Mouse (Mus musculus): ENCODE data around the gene Prss48.
"Not testable (repeated sequence)": the region's sequence is repeated elsewhere in the genome, so short reads cannot be mapped to it uniquely, and the experiment has no call there.

Prss48 gene

GRCm38 (mm10) chr3:86004751-86005150 is 2.5 kb upstream of the Prss48 start:
- peak; percentile 20 for DNase-seq (ENCODE audit: low read depth, low spot score)

- DNase-seq (ENCODE audit: low read depth, low spot score), result peak; percentile 38
Observed at GRCm38 (mm10) chr3:86002940-86003339, 649 bp upstream of the Prss48 start.

GRCm38 (mm10) chr3:86001271-86001670 is 1.0 kb downstream of the Prss48 start:
- no peak for DNase-seq (ENCODE audit: low read depth, low spot score)

- no peak for DNase-seq (ENCODE audit: low read depth, low spot score)
Observed at GRCm38 (mm10) chr3:85994645-85995044, 7.6 kb downstream of the Prss48 start.

DNA sequence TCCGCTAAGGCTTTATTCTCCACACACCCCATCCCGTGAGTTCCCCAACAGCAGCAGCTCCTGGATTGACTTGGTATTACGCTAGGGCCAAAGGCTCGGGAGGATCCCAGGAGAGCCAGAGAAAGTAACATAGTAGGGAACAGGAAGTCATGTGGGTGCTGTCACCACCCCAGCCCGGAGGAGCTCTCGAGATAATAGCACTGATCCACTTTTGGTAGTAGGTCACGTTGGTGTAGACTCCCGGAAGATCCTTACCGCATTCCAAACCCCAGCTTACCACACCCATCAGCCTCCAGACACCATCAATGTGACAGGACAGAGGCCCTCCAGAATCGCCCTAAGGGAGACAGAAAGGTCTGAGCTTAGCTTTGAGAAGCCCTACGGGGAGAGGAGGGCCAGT is 8.5 kb downstream of the Prss48 start:
- peak; percentile 71 for DNase-seq (ENCODE audit: low read depth, low spot score)

GRCm38 (mm10) chr3:85991802-85992156 is 10.5 kb downstream of the Prss48 start:
- no peak for DNase-seq (ENCODE audit: low read depth, low spot score)

DNA sequence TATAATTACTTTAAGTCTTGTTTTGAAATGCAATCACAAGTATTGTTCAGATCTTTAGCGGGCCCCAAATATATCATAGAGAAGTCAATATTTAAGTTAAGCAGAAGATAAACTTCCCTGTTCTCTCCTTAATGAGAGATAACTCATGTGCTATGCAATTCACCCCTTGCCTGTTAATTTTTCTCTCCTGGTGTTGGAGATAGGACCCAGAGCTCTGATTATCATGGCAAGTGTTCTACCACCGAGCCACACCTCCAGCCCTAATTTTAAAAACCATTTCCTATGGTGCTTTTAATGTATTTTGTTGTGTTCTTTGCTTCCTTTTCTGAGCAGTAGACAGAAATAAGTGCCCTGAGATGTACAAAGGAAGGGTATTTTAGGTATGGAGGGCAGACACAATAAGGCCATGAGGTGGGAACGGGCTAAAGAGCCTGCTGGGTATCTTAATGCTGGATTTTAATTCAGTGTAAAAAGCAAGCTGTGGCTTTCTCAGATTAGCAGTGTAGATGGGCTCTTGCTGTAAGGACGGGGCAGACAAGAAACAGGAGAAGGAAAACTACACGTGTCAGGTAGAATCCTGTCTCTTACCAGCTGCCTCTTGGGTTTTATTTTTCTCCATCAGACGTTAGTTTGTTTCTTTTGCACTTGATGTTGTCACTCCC is 11.0 kb downstream of the Prss48 start:
- DNase-seq (ENCODE audit: low read depth, low spot score), result no peak

- no peak for DNase-seq (ENCODE audit: low read depth, low spot score)
Observed at GRCm38 (mm10) chr3:85987225-85987624, 15.1 kb downstream of the Prss48 start.

DNA sequence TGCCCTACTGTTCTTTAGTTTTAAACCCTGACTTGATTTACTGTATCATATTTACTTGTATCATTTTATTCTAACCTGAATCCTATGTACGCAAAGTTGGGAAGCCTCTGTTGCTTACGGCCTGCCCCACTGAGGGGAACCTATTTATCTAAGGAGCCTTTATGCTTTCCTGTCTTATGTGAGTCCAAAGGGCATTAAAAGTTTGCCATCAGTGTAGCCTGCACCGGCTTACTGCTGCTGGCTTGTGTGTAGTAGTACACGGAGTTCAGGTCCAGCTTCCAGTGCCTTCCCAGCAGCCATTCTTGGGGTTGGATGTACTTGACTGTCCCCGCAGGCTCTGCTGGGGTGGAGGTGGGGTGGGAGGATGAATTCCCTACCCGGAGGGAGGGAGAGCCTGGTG is 17.8 kb downstream of the Prss48 start:
- no peak for DNase-seq (ENCODE audit: low read depth, low spot score)

DNA sequence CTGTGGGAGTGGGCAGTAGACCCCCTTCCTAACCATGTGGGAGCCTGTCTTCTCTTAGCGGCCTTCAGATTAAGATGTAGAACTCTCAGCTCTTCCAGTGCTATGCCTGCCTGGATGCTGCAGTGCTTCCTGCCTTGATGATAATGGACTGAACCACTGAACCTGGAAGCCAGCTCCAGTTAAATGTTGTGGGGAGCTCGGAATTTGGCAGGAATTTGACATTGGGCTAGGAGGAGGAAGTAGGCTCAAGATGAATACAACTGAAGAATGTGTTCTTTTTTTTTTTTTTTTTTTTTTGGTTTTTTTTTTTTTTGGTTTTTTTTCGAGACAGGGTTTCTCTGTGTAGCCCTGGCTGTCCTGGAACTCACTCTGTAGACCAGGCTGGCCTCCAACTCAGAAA is 20.5 kb downstream of the Prss48 start:
- DNase-seq (ENCODE audit: low read depth, low spot score), result not testable (repeated sequence)

DNA sequence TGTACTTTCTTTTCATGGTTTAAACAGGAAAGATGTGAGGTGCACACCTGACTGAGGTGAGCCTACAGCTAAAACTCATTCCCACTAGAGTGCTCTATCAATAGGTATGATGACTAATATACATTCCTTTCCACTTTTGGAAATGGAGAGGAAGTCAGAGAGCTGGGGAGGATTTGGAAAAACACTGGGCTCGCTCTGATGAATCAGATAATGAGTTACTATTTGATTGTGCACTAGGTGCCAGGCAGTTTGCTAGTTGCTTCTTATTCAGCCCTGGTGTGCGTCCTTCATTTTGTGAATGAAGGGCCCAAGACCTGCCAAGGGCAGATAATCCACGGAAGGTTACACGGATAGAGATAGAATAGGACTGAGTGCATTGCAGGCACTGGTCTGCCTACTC is 22.3 kb downstream of the Prss48 start:
- DNase-seq (ENCODE audit: low read depth, low spot score), result no peak

- no peak for DNase-seq (ENCODE audit: low read depth, low spot score)
Observed at GRCm38 (mm10) chr3:85974451-85974850, 27.8 kb downstream of the Prss48 start.

DNA sequence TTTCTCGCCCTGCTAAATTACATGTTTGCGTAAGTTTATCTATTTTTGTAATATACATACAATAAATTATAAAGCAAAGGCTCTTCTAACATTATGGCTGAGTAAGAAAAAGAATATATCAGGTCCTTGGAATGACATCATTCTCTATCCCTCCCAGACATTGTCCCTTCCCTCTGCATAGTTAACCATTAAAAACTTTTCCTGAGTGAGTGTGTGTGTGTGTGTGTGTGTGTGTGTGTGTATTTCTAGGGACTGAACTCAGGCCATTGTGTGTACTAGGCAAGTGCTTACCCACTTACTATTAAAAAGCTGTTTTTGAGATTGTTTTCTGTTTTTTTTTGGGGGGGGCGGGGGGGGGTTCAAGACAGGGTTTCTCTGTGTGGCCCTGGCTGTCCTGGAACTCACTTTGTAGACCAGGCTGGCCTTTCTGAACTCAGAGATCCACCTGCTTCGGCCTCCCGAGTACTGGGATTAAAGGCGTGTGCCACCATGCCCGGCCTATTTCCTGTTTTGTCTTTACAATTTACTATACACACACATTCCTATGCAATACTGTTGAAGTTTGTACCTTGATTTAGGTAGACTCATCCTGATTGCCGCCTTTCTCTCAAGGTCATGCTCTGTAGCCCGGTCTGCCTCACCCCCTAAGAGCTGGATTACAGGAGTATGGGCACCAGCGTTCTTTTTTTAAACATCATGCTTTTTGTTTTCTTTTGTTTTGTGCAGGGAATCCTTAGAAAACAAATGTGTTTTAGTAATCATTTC is 28.7 kb downstream of the Prss48 start:
- peak; percentile 44 for DNase-seq (ENCODE audit: low read depth, low spot score)

GRCm38 (mm10) chr3:85971599-85971975 is 30.7 kb downstream of the Prss48 start:
- DNase-seq (ENCODE audit: low read depth, low spot score), result no peak

DNA sequence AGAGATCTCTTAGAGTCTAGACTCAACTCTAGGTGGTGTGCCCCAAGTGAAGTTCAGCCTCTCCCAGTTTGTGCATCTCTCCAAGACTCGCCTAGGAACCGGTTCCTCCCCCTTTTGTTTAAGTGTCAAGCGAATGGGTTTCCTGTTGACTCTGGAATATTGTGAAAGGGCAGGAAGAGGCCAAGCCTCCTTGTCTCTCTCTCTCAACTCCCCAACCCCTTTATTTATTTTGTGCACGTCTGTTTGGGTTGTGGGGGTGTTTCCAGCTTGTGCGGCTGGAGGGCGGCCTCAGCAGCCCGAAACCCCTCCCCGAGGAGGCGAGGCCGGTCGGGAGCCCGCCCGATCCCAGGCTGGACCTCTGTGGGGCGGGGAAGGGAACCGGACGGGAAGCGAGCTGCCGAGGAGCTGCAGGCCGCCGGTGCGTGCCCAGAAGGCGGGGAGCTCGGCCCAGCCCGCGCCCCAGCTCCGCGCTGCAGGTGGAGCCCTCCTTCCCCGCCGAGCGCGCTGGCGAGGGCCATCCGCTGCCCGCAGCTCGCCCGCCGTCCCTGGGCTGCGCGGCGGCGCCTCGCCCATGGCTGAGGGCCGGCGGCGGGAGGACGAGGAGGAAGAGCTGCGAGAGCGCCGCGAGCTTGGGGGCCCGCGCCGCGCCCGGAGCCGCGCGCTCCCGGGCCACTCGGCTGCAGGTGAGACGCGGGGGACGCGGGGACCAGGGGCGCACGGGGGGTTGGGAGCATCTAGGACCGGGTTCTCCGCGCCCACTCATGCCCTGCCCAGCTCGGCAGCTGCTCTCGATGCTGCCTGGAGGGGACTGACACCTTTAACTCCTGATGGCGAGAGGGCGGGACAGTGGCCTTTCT is 31.3 kb downstream of the Prss48 start, which contains the start of gene Sh3d19:
TSS of gene Sh3d19 (plus strand) at position 368 of the 857 bp plus-strand sequence.
- DNase-seq (ENCODE audit: low read depth, low spot score), result peak; percentile 73

DNA sequence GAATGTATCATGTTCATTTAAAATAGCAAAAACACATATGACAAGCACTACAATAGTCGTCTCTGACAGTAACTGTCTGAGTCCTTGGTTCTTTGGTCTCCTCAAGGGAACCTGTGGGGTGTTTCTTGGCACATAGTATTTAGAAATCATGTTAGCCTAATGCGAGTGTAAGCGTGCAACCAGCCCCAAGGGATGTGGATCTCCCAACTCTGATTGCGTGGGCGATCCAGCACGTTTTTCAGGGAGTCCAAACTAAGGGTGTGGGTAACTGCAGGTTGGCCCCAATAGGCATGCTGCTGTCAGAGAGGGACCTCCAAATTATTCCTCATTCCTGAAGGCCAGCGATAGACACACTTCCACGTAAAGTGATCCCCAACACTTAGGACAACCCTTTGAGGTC is 33.3 kb downstream of the Prss48 start:
- no peak for DNase-seq (ENCODE audit: low read depth, low spot score)

DNA sequence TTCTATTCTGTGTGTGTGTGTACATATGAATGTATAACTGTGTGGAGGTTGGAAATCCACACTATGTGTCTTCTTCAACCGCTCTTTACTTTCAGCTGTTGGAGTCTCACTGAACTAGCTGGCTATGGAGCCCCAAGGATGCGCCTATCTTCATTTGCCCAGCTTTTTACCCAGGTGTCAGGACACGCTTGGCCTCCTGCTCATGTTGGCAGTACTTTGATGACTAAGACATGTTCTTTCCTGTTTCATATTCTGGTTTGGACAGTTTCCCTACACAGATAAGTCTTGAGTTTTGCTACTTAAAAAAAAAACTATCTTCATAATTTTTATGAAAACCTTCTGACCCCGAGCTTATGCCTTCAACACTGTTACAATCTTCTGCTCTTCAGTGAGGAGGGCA is 36.8 kb downstream of the Prss48 start:
- no peak for DNase-seq (ENCODE audit: low read depth, low spot score)

GRCm38 (mm10) chr3:85961134-85961533 is 41.2 kb downstream of the Prss48 start:
- DNase-seq (ENCODE audit: low read depth, low spot score), result no peak

DNA sequence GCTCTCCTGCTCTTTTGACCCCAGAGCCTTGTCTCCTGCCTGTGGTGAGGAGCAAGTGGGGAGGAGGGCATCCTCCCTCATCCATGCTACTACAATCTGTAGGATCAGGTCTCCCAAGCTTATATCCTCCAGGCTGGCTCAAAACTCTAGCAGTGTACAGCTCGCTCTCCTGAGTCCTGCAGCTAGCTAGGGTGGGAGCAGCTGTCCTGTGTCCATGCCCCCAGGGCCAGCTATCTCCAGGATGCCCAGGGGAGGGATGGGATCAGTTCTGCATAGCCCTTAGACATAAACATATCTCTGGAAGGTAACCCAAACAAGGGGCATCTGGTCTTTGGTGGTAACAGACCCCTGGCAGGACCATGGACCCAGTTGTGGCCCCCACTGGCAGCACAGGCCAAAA is 42.6 kb downstream of the Prss48 start:
- DNase-seq (ENCODE audit: low read depth, low spot score), result no peak

DNA sequence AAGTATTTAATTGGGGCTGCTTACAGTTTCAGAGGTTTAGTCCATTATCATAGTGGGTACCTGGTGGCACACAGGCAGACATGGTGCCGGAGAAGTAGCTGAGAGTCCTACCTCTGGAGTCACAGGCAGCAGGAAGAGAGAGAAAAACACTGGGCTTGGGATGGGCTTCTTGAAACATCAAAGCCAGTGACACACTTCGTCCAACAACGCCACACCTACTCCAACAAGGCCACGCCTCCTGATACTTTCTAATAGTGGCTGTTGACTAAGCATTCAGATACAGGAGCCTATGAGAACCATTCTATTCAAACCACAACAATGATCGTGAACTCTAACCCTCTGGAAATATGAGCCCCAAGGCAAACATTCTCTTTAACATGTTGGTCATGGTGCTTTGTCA is 46.6 kb downstream of the Prss48 start:
- no peak for DNase-seq (ENCODE audit: low read depth, low spot score)

GRCm38 (mm10) chr3:85955269-85955668 is 47.0 kb downstream of the Prss48 start:
- no peak for DNase-seq (ENCODE audit: low read depth, low spot score)

DNA sequence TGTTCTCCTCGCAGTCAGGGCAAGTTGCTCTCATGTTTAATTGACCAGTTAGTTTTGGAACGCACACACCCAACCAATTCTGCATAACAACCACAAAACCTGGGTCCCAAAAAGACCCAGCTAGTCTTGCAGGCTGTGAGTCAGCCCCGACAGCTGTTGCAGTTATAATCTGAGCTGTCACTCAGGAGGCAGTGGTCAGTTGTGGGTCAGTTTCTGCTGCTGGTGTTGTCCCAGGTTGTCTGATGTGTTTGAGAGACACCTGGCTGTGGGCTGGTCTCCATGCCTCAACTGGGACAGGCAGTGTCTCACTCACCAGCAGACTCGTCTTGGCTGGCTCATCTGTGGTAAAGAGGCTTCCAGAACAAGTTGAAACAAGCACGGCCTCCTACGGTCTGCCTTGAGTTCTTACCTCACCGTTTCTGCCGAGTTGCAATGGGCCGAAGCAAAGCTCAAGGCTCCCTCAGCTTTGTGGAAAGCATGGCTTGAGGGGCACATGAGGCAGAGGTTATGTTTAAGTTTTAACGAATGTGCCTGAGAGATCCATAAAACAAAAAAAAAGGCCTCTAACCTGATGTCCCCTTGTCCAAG is 49.5 kb downstream of the Prss48 start:
- no peak for DNase-seq (ENCODE audit: low read depth, low spot score)

Data from ES-CJ7 (cell line).